Mouse (Mus musculus) right cerebral cortex, postnatal 36 days (tissue): ENCODE measurements around the gene Cpsf3.

ENCODE experiments used
- DNase-seq, 2 experiments: peaks; one replicate each; pipeline ENCODE4 v3.0.0; 2022; ENCODE audit warnings: low spot score in 2 of 2, mixed read lengths in 1 of 2

Cpsf3 gene

DNA sequence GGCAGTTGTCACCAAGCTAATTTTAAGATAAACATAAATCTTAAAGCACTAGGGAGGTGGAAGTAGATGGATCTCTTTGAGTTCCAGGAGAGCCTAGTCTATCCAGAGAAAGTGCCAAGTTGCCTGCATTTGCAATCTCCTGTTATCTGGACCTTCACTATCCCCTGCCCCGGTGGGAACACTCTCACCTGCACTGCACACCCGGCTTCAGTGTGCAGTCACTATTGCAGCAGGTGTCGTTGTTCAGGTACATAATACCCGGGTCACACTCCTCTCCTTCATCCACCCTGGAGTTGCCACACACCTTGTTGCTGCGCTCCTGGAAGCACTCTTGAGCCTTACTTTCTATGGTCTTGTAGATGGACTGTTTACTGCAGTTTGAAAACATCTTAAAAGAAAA, 48.6 kb downstream of the Cpsf3 start:
- DNase-seq: no peak

DNA sequence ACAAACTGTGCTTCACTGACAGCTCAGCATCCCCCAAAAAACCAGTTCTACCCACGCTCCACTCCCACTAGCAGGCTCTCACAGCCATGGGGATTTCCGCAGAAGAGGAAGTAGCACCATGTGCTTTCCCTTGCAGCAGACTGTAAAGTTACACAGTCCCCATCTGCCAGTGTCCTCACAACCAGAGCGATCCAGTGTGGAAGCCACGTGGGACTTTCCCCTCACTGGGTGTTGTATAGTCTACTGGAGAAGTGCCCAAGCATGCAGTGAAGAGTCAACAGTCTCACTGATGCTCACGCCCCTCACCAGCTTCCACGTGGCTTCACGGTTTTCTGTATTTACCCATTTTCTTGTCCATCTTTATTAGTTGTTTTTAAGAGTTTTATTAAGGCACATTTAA, 50.7 kb downstream of the Cpsf3 start:
- DNase-seq: peak; percentile 22 to 55

DNA sequence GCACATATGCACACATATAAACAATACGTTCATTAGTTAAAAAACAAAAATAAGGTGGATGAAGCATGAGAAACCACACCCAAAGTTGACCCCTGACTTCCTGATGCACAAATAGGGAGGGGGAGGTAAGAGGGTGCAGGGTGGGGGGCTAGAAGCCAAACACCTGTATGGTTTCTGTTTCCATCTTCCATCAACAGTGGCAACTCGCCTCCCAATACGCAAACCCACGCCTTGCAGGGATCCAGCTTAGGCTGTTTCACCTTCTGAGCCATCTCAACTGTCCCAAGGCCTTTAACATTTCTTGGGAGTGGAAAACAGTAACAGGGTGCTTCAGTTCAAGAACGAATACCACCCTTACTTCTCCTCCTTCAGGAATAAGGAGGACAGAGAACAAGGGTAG, 52.0 kb downstream of the Cpsf3 start:
- no peak for DNase-seq

DNA sequence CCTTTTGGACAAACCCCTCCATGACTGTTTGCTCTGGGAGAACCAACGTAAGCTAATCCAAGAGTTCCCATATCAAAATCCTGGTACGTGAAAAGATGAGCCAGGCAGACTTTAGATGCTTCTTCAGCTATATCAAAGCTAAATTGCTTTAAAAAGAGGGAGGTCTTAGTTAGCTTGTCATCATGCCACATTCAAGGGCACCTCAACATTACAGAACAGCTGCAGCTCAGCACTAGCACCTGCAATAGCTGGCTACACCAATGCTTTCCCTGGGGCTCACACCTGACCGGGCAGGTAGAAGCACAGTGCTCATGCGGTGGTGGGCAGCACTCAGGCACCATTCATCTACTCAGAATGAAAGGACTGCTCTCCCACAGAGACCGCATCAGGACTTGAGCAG, 55.5 kb downstream of the Cpsf3 start:
- no peak for DNase-seq

DNA sequence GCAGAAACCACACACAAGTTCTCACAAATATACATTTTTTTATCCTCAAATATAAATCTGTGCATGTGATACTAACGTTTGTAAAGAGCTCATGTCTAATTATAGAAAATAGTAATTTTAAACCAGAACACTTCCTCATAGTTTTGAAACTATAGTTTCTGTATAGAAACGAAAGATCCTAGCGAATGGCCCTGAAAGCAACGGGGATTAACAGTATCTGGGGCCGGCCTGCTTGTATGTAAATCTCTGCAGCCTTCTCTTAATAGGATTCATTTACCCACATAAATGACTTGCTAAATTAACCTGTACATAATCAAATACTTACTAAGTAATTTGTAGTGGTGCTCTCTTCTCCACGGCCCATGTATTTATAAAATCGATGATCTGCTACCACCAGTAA, 61.8 kb downstream of the Cpsf3 start:
- no peak for DNase-seq

DNA sequence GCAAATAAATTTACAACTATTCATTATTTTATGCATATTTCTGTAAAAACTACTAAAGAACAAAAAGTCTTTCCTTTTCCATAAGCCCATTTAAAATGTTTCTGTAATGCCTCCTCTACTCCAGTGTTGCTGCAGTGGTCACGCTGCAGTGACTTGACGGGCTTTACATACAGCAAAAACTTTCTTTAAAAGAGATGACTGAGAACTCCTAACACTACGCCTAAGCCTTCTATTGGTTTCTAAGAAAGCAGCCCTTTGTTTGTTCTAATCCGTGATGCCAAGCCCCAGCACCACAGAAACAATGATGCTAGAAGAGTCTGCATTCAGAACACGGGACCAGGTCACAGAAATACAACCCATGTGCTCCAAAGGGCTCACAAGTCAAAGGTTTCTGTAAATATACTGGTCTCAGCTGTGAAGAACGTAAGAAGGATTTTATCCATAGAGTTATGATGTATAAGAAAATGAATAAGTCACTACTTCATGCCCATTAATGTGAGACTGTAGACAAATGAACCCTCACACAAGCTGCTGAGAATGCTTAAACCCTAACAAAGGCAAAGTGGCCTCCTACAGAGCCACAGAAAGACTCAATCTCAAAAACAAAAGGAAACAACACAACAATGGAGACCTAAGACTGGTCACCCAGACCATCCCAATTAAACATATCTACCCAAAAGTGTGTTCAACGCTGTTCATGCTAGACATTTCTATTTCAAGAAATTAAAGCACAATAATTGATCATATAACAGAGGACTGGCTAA, 65.1 kb downstream of the Cpsf3 start:
- DNase-seq: no peak

DNA sequence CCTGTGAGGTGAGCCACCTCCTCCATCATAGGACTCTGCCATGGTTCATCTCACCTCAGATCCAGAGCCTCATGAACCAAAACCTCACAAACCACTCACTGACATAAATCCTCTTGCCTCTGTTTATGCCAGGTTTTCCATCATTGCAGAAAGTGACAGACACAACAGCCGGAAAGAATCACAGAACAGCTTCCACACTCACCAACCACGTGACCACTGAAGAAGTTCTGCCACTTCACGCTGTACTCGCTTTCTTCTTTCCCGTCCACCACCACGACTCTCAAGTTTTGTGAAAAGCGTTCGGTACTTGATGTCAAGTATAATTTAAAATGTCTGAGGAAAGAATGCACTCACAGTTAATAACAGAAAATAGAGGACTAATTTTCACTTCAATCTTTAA, 68.5 kb downstream of the Cpsf3 start:
- no peak for DNase-seq

DNA sequence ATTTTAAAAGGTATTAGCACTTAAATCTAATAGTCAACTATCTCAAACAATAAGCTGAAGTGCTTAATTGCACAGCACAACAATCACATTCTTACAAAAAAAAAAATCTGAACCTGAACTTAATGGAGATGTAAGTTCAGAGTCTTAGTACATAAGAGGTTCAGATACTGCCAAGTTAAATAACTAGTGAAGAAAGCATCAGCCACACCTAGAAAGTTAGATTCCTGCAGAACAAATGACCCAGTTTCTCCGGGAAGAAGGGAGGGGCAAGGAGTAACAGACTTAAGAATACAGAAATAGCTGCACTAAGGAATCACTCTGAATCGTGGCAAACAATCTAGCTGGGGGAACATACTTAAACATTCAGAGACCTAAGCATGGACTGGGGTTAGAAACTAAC, 77.5 kb downstream of the Cpsf3 start:
- no peak for DNase-seq

DNA sequence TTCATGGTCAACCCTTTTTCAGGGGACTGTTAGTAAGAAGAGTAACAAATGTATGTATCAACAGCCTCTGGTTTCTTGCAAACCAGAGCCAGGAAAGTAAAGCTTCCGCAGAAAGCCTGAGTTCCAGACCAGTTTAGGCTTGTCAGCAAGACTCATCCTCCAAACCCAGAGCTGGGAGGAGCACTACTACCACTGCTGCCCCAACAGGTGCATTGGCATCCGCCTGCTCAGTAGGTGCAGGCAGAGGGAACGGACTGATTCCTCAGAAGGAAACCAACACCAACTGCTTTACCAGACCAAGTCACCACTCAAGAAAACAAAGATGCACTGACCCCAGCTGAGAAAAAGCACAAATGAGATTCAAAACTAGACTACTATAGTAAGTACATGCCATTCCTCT, 78.0 kb downstream of the Cpsf3 start:
- DNase-seq: no peak
